Mouse (Mus musculus): ENCODE results near the gene Zdhhc13.

Zdhhc13 gene

DNA sequence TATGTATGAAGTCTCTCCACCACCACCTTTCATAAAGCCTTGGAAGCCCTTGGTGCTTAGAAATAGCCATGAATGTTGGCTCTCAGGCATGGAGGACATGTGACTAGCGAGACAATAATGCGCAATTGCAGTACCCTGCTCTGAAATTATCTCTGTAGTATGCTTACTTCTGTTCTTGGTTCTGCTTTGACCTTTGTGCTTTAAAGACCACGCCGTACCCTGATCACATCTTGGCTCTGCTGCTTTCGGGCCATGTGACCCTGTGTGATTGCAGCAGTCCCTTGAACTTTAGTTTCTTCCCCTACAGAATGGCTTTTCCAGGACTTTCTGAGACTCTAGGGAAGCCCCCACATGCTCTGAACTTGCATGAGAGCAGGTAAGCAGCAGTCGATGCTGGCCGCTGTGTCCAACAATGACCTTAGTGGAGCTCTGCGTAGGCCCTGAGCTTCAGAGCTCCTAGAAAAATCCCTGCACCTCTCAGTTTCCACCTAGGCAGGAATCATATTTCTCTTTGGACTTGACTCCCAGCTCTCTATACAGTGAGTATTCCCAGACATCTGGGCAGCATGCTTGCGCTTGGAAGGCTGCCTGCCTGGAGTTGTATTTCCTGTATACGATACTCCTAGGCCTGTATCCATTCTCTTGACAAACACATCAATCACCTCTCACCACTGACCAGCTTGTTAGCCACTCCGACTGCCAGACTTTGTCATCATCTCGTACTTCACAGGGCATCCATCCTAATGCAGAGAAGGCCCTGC lies 56.6 kb downstream of the Zdhhc13 start:
- DNase-seq = no peak

DNA sequence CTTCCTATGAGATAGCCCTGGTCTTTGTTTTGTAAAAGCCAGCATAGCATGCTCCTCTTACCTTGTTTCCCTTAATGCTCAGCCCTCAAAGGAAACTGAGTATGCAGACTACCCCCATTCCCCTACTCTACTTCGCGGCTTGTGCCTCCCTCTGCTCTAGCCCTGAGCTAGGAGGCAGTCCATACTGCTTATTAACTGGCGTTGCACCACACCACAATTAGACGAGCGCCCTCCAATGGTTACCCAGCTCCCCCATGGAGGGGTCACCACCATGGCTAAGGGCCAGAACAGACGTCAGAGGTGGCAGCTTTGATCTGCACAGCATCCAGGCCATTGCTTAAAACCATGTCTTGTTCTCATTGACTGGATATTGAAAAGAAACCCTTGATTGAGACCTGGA lies 58.0 kb downstream of the Zdhhc13 start:
- no peak for DNase-seq

DNA sequence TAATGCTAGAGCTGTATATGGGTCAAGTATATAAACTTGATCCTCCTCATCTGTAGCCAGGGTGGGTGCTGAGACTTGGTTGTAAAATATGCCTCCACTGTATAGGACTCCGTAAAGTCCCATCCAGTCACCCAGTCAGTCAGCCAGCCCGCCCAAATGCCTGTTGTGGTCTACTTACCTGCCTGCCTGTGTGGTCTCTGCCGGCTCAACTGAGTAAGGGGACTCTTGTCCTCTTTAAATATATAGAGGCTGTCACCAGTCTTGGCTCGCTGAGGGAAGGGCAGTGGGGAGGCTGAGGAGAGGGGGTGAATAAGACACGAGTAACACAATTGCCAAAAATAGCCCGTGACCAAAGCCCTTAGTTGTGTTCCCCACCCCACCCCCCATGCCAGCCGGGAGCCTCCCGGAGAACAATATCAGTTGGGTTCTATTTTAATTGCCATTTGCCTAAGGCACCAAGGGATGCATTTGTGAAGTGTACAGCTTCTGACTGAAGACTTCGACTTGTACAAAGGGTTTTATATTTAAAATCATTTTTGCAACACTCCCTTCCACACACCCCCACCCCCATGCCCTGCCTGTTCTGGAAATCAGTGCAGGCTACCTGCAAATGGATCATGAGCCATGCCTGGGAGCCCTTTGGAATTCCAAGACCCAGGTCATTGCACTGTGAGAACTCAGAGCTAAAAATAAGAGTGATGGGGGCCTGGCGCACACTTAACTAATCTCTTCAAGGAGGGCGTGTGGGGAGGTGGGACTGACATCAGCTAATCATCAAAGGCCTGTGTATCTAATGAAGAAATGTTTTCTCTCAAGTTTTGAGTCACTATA lies 59.2 kb downstream of the Zdhhc13 start, which contains the start of gene Csrp3:
TSS of gene Csrp3 (minus strand) at position 214 of the 831 bp plus-strand sequence.
- no peak for DNase-seq

DNA sequence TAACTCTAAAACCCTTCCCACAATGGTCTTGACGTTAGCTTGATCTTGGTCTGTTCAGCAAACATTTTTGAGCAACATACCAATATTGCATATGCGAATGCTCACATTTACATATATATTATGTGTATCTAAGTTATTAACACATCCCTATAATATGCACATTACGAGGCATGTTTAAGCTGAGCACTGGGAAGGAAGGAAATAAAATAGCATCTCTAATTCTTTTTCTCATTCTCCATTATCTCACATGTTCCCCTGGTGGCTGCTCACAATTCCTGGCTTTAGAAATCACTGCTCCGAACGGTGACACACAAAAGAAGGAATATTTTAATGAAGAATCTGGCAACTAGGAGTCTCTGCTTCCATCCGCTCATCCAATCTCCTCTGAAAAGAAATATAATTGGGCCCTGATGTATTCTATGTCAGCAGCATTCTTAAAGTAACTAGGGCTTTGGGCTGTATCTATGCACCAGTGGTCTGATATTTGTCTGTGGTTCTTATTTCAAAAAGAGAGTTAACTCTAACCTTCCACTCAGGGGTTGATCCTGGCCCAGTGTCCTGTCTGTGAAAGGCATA lies 62.8 kb downstream of the Zdhhc13 start:
- DNase-seq = no peak

DNA sequence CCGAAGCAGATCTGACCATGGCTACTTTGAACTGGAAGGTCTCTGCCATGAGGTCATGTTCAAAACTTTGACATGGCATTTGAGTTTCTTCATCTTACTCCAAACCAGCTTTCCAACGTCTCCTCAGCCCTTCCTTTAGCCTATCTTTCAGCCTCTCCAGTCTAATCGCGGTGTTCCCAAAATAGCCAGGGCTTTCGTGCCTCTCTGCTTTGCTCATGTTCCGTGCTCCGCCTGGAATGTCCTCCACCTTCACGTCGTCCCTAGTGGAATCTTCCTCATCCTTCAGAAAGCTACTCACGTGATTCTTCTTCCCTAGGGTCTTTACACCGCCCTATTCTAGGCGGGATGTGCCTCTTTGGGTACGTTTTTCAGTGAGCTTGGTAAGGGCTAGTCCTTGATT lies 64.7 kb downstream of the Zdhhc13 start:
- no peak for DNase-seq

DNA sequence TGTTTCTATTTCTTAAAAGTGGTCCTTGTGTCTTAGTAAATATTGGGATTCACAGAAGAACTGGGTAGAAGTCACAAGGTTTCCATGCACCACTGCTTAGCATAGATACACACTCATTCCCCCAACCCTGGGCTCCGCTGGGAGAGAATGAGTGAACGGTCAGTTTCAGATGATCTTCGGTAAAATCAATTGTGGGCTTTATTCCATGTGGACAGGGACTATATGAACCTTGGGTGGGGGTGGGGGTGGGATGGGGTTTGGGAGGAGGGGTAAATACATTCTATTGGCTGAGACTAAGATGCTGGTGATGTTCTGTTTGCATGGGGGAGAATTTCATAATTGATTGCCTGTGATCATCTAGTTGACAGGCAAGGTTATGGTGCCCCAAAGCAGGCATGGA lies 66.7 kb downstream of the Zdhhc13 start:
- no peak for DNase-seq

DNA sequence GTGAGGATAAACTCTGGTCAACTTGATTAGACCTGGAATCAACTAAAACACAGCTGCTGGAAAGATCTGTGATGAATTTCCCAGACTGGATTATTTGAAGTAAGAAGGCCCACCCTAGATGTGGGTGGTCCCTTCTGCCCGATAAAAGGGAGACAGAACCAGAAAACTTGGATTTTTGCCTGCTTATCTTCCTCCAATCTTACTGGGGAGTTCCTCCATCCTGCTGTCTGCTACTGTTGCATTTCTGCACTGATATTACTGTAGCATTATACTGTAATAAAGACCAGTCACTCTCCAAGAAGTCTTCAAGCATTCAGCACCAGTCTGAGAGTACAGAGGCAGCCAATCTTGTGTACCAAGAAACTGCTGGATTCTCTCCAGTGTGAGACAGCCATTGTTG lies 69.5 kb downstream of the Zdhhc13 start:
- DNase-seq = no peak

DNA sequence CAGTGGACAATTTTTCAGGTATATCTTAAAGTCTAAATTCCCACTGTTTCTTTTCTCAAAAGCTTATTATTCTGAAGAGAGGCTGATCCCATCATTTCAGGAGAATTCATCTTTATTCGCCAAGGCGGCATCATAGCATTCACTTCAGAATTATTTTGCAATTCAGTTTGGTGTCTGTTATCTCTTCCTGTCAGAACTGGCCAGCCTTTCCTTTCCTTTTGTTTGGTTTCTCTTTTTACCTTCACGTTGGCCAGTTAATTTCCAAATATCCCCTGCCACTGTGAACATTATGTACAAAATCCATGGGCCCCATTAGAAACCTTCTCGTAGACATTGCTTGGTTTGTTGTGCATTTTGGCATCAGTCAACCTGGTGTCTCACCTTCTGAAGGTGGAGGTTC lies 70.6 kb downstream of the Zdhhc13 start:
- DNase-seq = no peak

DNA sequence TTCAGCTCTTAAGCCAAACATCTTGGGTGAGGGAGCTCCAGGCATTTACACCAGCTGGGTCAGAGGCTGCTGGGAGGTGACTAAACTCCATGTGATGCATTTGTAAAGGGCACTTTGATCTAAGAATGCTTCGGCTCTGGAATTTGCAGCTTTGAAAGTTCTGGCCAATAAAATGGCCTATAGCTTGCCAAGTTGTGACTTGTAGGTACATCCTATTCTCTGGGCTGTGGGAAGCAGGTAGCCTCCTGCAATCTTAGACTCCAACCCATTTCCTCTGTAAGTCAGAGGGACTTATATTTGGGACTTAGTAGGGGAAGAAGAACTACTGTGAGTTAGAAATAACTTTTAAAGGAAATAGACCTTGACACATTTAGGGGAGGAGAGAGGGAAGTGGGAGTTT lies 72.1 kb downstream of the Zdhhc13 start:
- no peak for DNase-seq

DNA sequence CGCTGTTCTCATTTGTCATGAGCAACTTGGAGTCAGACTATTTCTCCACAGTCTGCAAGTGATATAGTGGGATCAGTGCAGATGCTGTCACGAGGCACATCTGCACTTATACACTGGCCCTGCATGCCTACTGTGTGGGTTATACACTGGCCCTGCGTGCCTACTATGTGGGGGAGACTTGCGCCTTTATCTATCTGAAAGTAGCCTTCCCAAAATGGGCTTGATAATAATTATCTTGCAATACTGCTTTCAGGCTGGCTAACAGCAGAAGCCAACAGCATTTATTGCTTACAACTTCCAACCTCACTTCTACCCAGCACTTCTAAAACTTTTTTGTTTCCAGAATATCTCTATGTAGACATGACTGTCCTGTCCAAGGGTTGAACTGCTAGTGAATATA lies 73.0 kb downstream of the Zdhhc13 start:
- no peak for DNase-seq

DNA sequence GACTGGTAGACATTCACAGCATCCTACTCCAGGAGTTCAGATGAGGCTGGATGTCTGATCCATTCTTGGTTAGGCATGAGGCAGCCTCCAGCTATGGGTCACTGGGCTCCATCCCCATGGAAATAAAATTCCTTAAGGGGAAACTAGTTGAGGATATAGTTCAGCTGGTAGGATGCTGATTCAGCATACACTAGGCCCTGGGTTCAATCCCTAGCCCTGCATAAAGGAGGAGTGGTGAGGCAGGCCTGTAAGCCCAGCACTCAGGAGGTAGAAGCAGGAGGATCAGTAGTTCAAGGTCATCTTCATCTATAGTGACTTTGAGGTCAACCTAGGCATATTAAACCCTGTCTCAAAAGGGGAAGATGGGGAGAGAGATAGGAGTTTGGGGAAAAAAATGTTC lies 75.4 kb downstream of the Zdhhc13 start:
- DNase-seq = no peak

DNA sequence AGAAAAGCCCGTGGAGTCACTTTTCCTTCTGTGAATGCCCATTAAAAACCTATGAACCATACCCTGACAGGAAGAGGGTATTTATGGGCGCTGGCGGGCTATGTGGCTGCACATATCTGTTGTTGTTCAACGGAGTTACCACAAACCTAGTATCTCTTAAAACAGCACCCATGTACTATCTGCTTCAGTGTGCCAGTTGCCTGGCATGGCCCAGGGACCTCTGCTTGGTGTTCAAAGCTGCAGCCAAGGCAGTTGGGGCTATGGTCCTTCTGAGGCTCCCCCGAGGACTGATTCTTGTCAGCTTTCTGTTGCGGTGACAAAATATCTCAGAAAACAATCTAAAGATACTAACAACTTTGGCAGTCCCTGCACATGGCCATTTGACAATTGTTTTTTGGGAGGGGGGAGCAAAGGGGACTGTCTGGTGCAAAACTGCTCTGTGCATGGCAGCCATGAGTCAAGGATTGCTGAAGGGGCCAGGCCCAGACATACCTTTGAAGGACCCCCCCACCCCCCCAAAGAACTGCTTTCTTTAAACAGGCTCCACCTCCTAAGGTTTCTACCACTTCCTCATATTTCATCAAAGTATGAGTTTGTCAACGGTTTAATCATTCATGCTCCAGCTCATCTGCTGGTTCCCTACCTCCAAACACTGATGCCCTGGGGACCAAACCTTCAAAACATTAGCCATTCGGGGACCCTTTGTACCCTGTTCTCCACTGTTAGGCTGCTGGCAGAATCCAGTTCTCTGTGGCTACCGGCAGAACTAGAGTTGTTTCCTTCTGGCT lies 76.1 kb downstream of the Zdhhc13 start:
- DNase-seq = no peak

DNA sequence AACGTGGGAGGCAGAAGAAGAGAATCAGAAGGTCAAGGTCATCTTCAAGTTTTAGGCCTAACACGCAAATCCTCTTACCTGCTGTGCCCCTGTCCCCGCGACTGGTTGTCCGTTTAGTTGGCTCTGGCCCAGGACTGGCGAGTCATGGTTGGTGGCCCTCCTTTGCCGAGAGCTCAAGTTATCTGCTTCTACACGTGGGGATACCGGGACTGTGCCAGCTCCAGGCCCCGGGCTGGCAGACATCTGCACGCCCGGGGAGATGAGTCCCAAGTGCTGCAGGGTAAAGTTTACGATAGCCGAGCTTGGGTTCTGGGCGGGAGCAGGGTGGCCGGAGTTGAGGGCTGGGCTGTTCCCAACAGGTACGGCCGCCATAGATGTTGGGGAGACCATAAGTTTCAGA lies 78.8 kb downstream of the Zdhhc13 start:
- DNase-seq = no peak

DNA sequence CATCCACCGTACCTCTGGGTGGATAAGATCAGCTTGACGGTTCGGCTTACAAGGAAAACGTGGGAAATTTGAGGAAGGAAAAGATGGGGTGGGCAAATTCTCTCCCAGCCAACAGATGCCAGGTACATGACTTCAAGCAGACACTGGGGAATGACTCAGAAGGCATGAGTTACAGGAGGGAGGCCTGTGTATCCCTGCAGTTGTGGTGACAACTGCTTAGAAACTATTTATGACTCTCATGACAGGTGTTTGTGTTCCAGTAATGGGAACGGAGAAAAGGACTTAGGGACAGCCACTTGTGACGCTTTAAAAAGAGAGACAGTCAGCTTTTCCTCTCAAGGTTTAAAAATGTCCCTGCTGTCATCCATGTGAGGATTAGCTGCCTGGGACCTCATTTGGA lies 81.3 kb downstream of the Zdhhc13 start:
- no peak for DNase-seq

DNA sequence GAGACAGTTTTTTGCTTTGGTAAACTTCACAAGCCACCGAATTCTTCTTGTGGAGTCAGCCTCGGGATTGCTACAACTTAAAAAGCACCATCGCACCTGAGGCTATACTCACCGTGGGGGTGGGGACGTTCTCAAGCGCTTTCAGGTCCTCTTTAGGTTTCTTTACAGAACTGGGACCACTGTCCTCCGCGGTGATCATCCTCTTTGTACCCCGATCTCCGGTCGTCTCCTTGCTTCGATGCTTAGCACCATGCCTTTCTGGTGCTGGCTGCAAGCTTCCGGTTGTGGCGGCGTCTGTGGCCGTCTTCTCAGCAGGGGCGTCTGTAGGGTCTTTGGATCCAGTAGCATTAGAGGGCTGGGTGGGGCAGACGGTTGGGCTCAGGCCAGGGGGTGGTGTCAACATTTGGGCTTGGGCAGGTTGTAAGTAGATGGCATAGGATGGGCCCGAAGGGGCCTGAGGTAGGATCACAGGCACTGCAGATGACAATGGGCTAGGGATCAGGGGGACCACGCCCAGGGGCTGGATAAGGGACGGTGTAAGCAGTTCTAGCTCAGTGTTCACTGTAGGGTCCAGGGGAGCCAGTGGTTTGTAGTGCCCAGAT lies 81.9 kb downstream of the Zdhhc13 start:
- no peak for DNase-seq

DNA sequence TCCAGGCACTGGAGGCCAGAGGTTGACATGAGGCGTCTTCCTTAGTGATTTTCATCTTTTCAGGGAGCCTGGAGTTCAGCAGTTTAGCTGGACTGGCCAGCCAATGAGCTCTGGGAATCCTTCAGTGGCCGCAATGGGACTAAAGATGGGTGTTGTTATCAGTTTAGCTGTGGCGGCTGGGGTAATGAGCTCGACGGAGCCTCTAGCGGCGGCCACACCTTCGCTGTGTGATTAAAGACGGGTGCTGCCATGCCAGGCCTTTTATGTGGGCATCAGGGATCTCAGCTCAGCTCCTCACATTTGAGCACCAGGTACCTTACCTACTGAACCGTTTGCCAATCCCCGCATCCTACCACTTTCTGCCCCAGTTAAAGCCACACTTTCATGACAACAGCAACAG lies 82.5 kb downstream of the Zdhhc13 start:
- DNase-seq = no peak

DNA sequence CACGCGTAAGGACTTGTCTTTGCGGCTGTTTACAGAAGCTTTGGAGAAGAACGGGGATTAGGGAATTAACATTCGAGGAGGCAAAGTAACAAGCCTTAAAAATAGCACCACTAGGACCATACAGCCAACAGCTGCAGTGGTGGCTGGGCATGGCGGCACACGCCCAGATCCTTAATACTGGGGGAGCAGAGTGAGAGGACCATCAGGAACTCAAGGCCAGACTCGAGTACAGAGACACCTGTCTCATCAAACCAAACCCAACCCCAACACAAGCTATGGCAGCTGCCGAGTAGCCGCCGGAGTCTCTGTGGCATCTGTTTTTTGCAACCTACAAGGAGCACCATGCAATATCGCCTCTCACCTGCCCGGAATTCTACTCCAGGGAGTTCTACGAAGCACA lies 86.3 kb downstream of the Zdhhc13 start:
- no peak for DNase-seq

DNA sequence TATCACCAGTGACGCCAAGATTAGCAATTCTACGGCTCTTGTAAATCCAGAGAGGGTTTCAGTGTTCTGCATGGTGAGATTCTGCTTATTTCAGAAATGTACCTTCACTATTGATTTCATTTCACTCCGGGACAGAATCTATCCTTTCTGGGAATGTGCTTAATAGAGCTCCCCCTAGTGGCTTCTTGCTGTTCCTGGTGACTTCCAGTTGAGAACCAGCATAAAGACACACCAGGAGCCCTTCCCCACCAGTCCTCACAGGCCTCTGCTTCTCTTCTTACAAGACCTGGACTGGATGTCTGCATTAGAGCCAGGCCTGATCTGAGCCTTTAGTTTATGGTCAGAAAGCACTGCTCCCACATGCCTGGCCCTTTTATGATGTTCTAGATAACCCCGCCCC lies 87.7 kb downstream of the Zdhhc13 start:
- peak; percentile 73 for DNase-seq

Measured in cerebellum, adult 9-10 months (tissue).